Mouse (Mus musculus): Measurements from ENCODE around the gene Kdm5a. TPM values are rescaled to one million over a fixed set of nuclear protein-coding genes. Genes with fewer than 3 reads are reported as not detected.

Gene Kdm5a
- polyA plus RNA-seq, 2 experiments = 13.5 to 45.4 TPM

DNA sequence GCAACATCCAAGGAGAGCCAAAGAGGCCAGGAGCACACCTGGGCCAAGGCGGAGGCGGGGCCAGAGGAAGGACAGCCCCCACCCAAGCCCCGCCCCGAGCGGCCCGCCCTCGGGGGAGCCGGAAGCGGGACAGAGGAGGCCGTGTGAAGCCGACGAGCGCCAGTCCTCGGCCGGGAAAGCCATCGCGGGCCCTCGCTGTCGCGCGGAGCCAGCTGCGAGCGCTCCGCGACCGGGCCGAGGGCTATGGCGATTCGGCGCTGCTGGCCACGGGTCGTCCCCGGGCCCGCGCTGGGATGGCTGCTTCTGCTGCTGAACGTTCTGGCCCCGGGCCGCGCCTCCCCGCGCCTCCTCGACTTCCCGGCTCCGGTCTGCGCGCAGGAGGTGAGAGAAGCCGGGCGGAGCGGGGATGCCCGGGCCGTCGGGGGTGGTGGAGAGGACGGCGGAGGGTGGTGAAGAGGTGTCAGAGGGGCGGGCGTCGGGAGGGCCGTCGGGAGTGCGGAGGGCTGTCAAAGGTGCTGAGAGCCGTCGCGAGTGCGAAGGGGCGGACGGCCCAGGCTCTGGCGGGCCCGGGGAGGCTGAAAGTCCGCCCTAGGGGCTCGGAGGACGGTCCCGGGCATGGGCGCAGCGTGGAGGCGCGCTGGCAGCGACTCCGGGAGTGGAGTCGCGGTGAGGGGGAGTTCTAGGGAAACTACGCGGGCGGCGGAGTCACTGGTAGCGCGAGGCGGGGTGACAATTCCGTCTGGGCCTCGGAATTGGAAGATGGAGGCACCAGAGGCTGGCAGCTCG lies 99.4 kb downstream of the Kdm5a start, which contains the start of gene Il17ra:
TSS of gene Il17ra (plus strand) at position 162 of the 786 bp plus-strand sequence.
- peaks cover 12% of the 10 kb centered on the region for H3K4me1 ChIP-seq (ENCODE audit: control insufficient read depth, insufficient read depth, low read length)
- DNase-seq (ENCODE audit: low spot score) (peak; percentile 36), ATAC-seq (ENCODE audit: low FRiP score, low read depth) (peak; percentile 76)
- H3K4me2 ChIP-seq (replicated peaks; ENCODE audit: low read depth, low read length, severe bottlenecking) = peak within 1 kb of the TSS; percentile 62
- peak within 1 kb of the TSS; percentile 63 for H3K4me3 ChIP-seq (replicated peaks; ENCODE audit: low read length)
- peaks cover 40% of the 10 kb centered on the region for H3K27me3 ChIP-seq (ENCODE audit: control insufficient read depth, insufficient read depth, low read length)
- no peak for TF ChIP-seq POLR2A (IDR thresholded peaks at IDR 0.05; ENCODE audit: borderline replicate concordance, extremely low read depth, insufficient read depth, insufficient read length)
- peak within 1 kb of the TSS; percentile 58 for H3K9ac ChIP-seq (ENCODE audit: low read depth, low read length, severe bottlenecking)
- H3K9me3 ChIP-seq (ENCODE audit: control insufficient read depth, low read length) = no peaks in the 10 kb centered on the region
- no peaks in the 10 kb centered on the region for H3K36me3 ChIP-seq (ENCODE audit: control insufficient read depth, insufficient read depth, low read length)
- under 1% methylated on average over 71 of the region's 90 CpGs for WGBS
- no peak within 1 kb of the TSS for H3K27ac ChIP-seq (replicated peaks; ENCODE audit: low read depth, low read length)

GRCm38 (mm10) chr6:120463884-120464283 lies 100.0 kb downstream of the Kdm5a start:
- ATAC-seq (ENCODE audit: low FRiP score, low read depth) (peak; percentile 34; the same call in 1 of the 2 replicates), DNase-seq (ENCODE audit: low spot score) (peak; percentile 55)
- Histone ChIP-seq H3K36me3 (ENCODE audit: control insufficient read depth, insufficient read depth, low read length) (no peaks in the 10 kb centered on the region), H3K9ac (ENCODE audit: low read depth, low read length, severe bottlenecking) (peak overlapping the region; percentile 58; the same call in 1 of the 2 replicates), H3K27me3 (ENCODE audit: control insufficient read depth, insufficient read depth, low read length) (peaks cover 40% of the 10 kb centered on the region), H3K4me1 (ENCODE audit: control insufficient read depth, insufficient read depth, low read length) (peaks cover 12% of the 10 kb centered on the region), H3K9me3 (ENCODE audit: control insufficient read depth, low read length) (no peaks in the 10 kb centered on the region), H3K4me2 (replicated peaks; ENCODE audit: low read depth, low read length, severe bottlenecking) (peak overlapping the region; percentile 62), H3K27ac (replicated peaks; ENCODE audit: low read depth, low read length) (no peak overlapping the region), H3K4me3 (replicated peaks; ENCODE audit: low read length) (peak overlapping the region; percentile 63)
- 2% methylated on average over 11 of the region's 11 CpGs for WGBS
- TF ChIP-seq POLR2A (IDR thresholded peaks at IDR 0.05; ENCODE audit: borderline replicate concordance, extremely low read depth, insufficient read depth, insufficient read length) = no peak

GRCm38 (mm10) chr6:120464406-120464939 lies 100.5 kb downstream of the Kdm5a start:
- Histone ChIP-seq H3K4me1 (ENCODE audit: control insufficient read depth, insufficient read depth, low read length) (peaks cover 12% of the 10 kb centered on the region), H3K9me3 (ENCODE audit: control insufficient read depth, low read length) (no peaks in the 10 kb centered on the region), H3K27ac (replicated peaks; ENCODE audit: low read depth, low read length) (no peak overlapping the region), H3K9ac (ENCODE audit: low read depth, low read length, severe bottlenecking) (no peak overlapping the region), H3K27me3 (ENCODE audit: control insufficient read depth, insufficient read depth, low read length) (peaks cover 40% of the 10 kb centered on the region), H3K36me3 (ENCODE audit: control insufficient read depth, insufficient read depth, low read length) (no peaks in the 10 kb centered on the region), H3K4me2 (replicated peaks; ENCODE audit: low read depth, low read length, severe bottlenecking) (peak overlapping the region; percentile 62), H3K4me3 (replicated peaks; ENCODE audit: low read length) (peak overlapping the region; percentile 63; the same call in 1 of the 2 replicates)
- ATAC-seq (ENCODE audit: low FRiP score, low read depth) = no peak
- TF ChIP-seq POLR2A (IDR thresholded peaks at IDR 0.05; ENCODE audit: borderline replicate concordance, extremely low read depth, insufficient read depth, insufficient read length) = no peak
- DNase-seq (ENCODE audit: low spot score) = no peak
- 57% methylated on average over 9 of the region's 9 CpGs for WGBS

GRCm38 (mm10) chr6:120465393-120465792 lies 101.5 kb downstream of the Kdm5a start:
- Histone ChIP-seq H3K4me3 (replicated peaks; ENCODE audit: low read length) (no peak overlapping the region), H3K9me3 (ENCODE audit: control insufficient read depth, low read length) (no peaks in the 10 kb centered on the region), H3K4me2 (replicated peaks; ENCODE audit: low read depth, low read length, severe bottlenecking) (no peak overlapping the region), H3K9ac (ENCODE audit: low read depth, low read length, severe bottlenecking) (no peak overlapping the region), H3K36me3 (ENCODE audit: control insufficient read depth, insufficient read depth, low read length) (no peaks in the 10 kb centered on the region), H3K27ac (replicated peaks; ENCODE audit: low read depth, low read length) (no peak overlapping the region), H3K27me3 (ENCODE audit: control insufficient read depth, insufficient read depth, low read length) (peaks cover 40% of the 10 kb centered on the region), H3K4me1 (ENCODE audit: control insufficient read depth, insufficient read depth, low read length) (peaks cover 12% of the 10 kb centered on the region)
- DNase-seq (ENCODE audit: low spot score) = no peak
- WGBS = 24% methylated on average over 4 of the region's 4 CpGs
- TF ChIP-seq POLR2A (IDR thresholded peaks at IDR 0.05; ENCODE audit: borderline replicate concordance, extremely low read depth, insufficient read depth, insufficient read length) = no peak
- no peak for ATAC-seq (ENCODE audit: low FRiP score, low read depth)

DNA sequence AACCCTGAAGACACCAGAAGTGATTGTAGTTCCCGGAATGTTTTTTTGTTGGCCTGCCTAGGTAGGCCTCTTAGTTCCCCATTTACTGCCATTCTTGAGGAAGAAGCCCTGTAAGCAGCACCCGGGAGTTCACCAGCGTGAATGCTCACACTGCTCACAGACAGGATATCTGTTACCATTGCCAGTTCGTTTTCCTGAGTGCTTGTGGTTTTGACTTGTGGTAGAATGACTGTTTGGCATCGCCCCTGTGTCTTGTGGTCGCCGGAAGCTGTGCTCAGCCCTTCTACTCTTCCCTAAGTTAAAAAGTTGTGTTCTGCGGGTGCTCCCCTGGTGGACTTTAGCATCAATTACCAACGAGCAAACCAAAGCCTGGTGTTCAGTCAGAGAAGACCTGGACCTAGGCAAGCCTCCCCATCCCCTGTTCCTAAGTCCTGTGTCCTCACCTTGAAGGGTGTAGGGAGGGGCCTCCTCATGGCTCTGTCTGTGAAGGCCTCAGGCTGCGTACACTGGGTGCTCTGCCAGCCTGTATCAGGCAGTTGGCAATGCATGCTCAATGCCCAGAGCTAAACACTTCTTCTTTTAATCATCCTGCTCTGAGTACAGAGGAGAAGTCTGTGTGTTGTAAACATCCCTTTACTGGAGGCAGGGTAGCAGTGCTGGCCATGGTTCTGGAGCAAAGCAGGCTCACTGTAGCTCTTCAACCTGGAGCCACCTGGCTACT lies 102.8 kb downstream of the Kdm5a start:
- 69% methylated on average over 10 of the region's 10 CpGs for WGBS
- ATAC-seq (ENCODE audit: low FRiP score, low read depth) = no peak

More for the DNA sequence above, 102.8 kb downstream of the Kdm5a start:
- Histone ChIP-seq H3K4me3 (replicated peaks; ENCODE audit: low read length) (no peak overlapping the region), H3K4me1 (ENCODE audit: control insufficient read depth, insufficient read depth, low read length) (peaks cover 12% of the 10 kb centered on the region), H3K9ac (ENCODE audit: low read depth, low read length, severe bottlenecking) (no peak overlapping the region), H3K27me3 (ENCODE audit: control insufficient read depth, insufficient read depth, low read length) (peaks cover 33% of the 10 kb centered on the region), H3K9me3 (ENCODE audit: control insufficient read depth, low read length) (no peaks in the 10 kb centered on the region), H3K36me3 (ENCODE audit: control insufficient read depth, insufficient read depth, low read length) (no peaks in the 10 kb centered on the region), H3K27ac (replicated peaks; ENCODE audit: low read depth, low read length) (no peak overlapping the region), H3K4me2 (replicated peaks; ENCODE audit: low read depth, low read length, severe bottlenecking) (no peak overlapping the region)
- no peak for DNase-seq (ENCODE audit: low spot score)
- no peak for TF ChIP-seq POLR2A (IDR thresholded peaks at IDR 0.05; ENCODE audit: borderline replicate concordance, extremely low read depth, insufficient read depth, insufficient read length)
